Mouse (Mus musculus) lung, postnatal 0 days (tissue): Measurements from ENCODE around the gene Hoxb3.

Experiments used
- CTCF ChIP-seq: IDR thresholded peaks from 2 replicates; pipeline ENCODE4 v1.5.1; 2016; ENCODE audit warnings: antibody characterized with exemption, mild to moderate bottlenecking
- EP300 ChIP-seq: IDR thresholded peaks from 2 replicates; pipeline ENCODE4 v1.6.1; 2016; ENCODE audit warnings: antibody characterized with exemption, mild to moderate bottlenecking, control low read depth

DNA sequence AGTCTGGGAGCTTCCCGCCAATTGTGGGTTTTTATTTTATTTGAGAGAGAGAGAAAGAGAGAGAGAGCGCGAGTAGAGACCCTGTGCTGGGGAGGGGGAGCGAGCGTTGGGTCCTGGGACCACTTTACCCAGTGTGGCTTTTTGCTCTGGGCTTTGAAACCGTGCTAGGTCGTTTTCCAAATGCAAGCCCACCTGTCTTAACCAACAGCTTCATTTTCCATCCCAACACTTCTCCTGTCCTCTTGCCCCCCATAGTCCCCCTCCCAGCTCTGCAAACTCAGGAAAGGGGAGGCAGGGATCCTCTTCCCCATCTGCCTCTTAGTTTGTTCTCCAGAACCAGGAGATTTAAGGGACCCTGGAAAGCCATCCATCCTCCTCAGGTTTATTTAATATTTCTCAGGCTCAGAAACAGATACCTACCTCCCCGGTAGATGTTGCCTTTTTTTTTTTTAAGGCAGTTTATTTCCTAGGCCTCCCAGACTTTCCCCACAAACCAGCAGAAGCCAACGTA, 31.7 kb downstream of the Hoxb3 start:
- TF ChIP-seq CTCF (no peak), EP300 (no peak)
